Comparison of ENCODE assay signal across 8 mouse cellular contexts in genomic region chr19:47890489-47891130, GRCm38 (mm10). TPM values are rescaled to one million over a fixed set of nuclear protein-coding genes. Genes with fewer than 3 reads are reported as not detected.
A peak's percentile ranks its signal among the peaks of the same experiment; 100 is the strongest.
DNase-seq lines count a peak whose midpoint lies in the region; ATAC-seq and TF ChIP-seq lines count a peak whose summit lies in the region.
"Had no signal": no experiment of that assay in that cellular context is flagged by ENCODE, and none has a peak within 500 bp of the region (broad histone marks: within the 10 kb centered on the region; RNA-seq: fewer than 3 reads in every experiment).

No protein-coding gene starts in this region.

- no peak for TF ChIP-seq POLR2A in limb, embryonic 14.5 days (IDR thresholded peaks at IDR 0.05; ENCODE audit: borderline replicate concordance, extremely low read depth, insufficient read depth, insufficient read length)

- no peak overlapping the region for H3K4me2 ChIP-seq in midbrain, embryonic 11.5 days
- no peak overlapping the region for H3K4me2 ChIP-seq in midbrain, embryonic 16.5 days (ENCODE audit: low read length)
- H3K4me2 ChIP-seq in limb, embryonic 14.5 days (replicated peaks; ENCODE audit: low read depth, low read length, severe bottlenecking) = no peak overlapping the region
- H3K4me2 ChIP-seq in stomach, postnatal 0 days (replicated peaks; ENCODE audit: low read depth) = peak overlapping the region; percentile 41

- no peak for TF ChIP-seq EP300 in stomach, postnatal 0 days (optimal IDR thresholded peaks at IDR 0.05)

- no peak for ATAC-seq in midbrain, embryonic 11.5 days (ENCODE audit: low FRiP score)
- ATAC-seq in midbrain, embryonic 16.5 days = no peak
- no peak for ATAC-seq in limb, embryonic 14.5 days (ENCODE audit: low FRiP score, low read depth)
- ATAC-seq in stomach, postnatal 0 days (ENCODE audit: low FRiP score, low TSS enrichment) = no peak; the same call in 1 of the 2 replicates

- WGBS in midbrain, embryonic 11.5 days = 82% methylated on average over 10 of the region's 10 CpGs
- 74% methylated on average over 10 of the region's 10 CpGs for WGBS in midbrain, embryonic 16.5 days
- whole genome bisulfite sequencing in limb, embryonic 14.5 days = 44% methylated on average over 10 of the region's 10 CpGs
- WGBS in stomach, postnatal 0 days = 32% methylated on average over 10 of the region's 10 CpGs

- H3K9ac ChIP-seq in midbrain, embryonic 11.5 days (ENCODE audit: low read length) = no peak overlapping the region
- no peak overlapping the region for H3K9ac ChIP-seq in midbrain, embryonic 16.5 days (ENCODE audit: low read depth, low read length)
- no peak overlapping the region for H3K9ac ChIP-seq in limb, embryonic 14.5 days (ENCODE audit: low read depth, low read length, severe bottlenecking)
- H3K9ac ChIP-seq in stomach, postnatal 0 days (ENCODE audit: low read length) = no peak overlapping the region; the same call in 1 of the 2 replicates

- no peaks in the 10 kb centered on the region for H3K4me1 ChIP-seq in midbrain, embryonic 11.5 days (ENCODE audit: control insufficient read depth, insufficient read depth, low read length)
- H3K4me1 ChIP-seq in midbrain, embryonic 16.5 days (ENCODE audit: control insufficient read depth, insufficient read depth, low read length) = no peaks in the 10 kb centered on the region
- H3K4me1 ChIP-seq in limb, embryonic 14.5 days (ENCODE audit: control insufficient read depth, insufficient read depth, low read length) = peaks cover 31% of the 10 kb centered on the region
- H3K4me1 ChIP-seq in stomach, postnatal 0 days (replicated peaks; ENCODE audit: control insufficient read depth, insufficient read depth) = peaks cover 8% of the 10 kb centered on the region

- H3K27me3 ChIP-seq in midbrain, embryonic 11.5 days (ENCODE audit: control insufficient read depth, insufficient read depth, low read length) = no peaks in the 10 kb centered on the region
- H3K27me3 ChIP-seq in midbrain, embryonic 16.5 days (ENCODE audit: control insufficient read depth, insufficient read depth, low read depth, low read length) = no peaks in the 10 kb centered on the region
- H3K27me3 ChIP-seq in limb, embryonic 14.5 days (ENCODE audit: control insufficient read depth, insufficient read depth, low read length) = no peaks in the 10 kb centered on the region
- H3K27me3 ChIP-seq in stomach, postnatal 0 days (ENCODE audit: control insufficient read depth, insufficient read depth, low read length) = no peaks in the 10 kb centered on the region

- no peak overlapping the region for H3K4me3 ChIP-seq in midbrain, embryonic 11.5 days (ENCODE audit: low read depth, low read length)
- H3K4me3 ChIP-seq in midbrain, embryonic 16.5 days (ENCODE audit: low read depth, low read length) = no peak overlapping the region
- H3K4me3 ChIP-seq in limb, embryonic 14.5 days (replicated peaks; ENCODE audit: low read length) = no peak overlapping the region
- peak overlapping the region; percentile 17 for H3K4me3 ChIP-seq in stomach, postnatal 0 days (ENCODE audit: low read depth, low read length)

- peak; percentile 81 for DNase-seq in midbrain, embryonic 11.5 days (ENCODE audit: low spot score, missing footprints)
- peak; percentile 72 for DNase-seq in induced T-regulatory cell, adult 2 months (ENCODE audit: low read depth)
- DNase-seq in limb, embryonic 14.5 days (ENCODE audit: low spot score) = no peak
- DNase-seq in stomach, postnatal 0 days (ENCODE audit: low spot score) = no peak
- no peak for DNase-seq in gastrocnemius, adult 8-10 months (ENCODE audit: low spot score in 2 of 2)
- no peak for DNase-seq in cerebellum, adult 11 months
- DNase-seq: layer of hippocampus, adult 9-11 months had no signal

- no peaks in the 10 kb centered on the region for H3K9me3 ChIP-seq in midbrain, embryonic 11.5 days (ENCODE audit: control insufficient read depth, low read length)
- H3K9me3 ChIP-seq in midbrain, embryonic 16.5 days (replicated peaks; ENCODE audit: control insufficient read depth, low read length, poor library complexity, severe bottlenecking) = no peaks in the 10 kb centered on the region
- H3K9me3 ChIP-seq in limb, embryonic 14.5 days (ENCODE audit: control insufficient read depth, low read length) = no peaks in the 10 kb centered on the region
- no peaks in the 10 kb centered on the region for H3K9me3 ChIP-seq in stomach, postnatal 0 days (ENCODE audit: control insufficient read depth, low read length)

- H3K36me3 ChIP-seq in midbrain, embryonic 11.5 days (ENCODE audit: control insufficient read depth, insufficient read depth, low read length) = no peaks in the 10 kb centered on the region
- H3K36me3 ChIP-seq in midbrain, embryonic 16.5 days (ENCODE audit: control insufficient read depth, insufficient read depth, low read length) = no peaks in the 10 kb centered on the region
- peaks cover 29% of the 10 kb centered on the region for H3K36me3 ChIP-seq in limb, embryonic 14.5 days (ENCODE audit: control insufficient read depth, insufficient read depth, low read length)
- no peaks in the 10 kb centered on the region for H3K36me3 ChIP-seq in stomach, postnatal 0 days (ENCODE audit: control insufficient read depth, insufficient read depth, low read length)

- no peak for TF ChIP-seq CTCF in stomach, postnatal 0 days (IDR thresholded peaks at IDR 0.05; ENCODE audit: low read depth)

- H3K27ac ChIP-seq in midbrain, embryonic 11.5 days (ENCODE audit: low read depth, low read length) = no peak overlapping the region
- no peak overlapping the region for H3K27ac ChIP-seq in midbrain, embryonic 16.5 days (ENCODE audit: low read length)
- H3K27ac ChIP-seq in limb, embryonic 14.5 days (replicated peaks; ENCODE audit: low read depth, low read length) = peak overlapping the region; percentile 15; the same call in 1 of the 2 replicates
- H3K27ac ChIP-seq in stomach, postnatal 0 days (replicated peaks) = peak overlapping the region; percentile 78

RNA-seq across cellular contexts. Expression of gene Gsto2, which starts 25.3 kb away (rescaled TPM):
- polyA plus RNA-seq in midbrain, embryonic 11.5 days (2014; fragmentation: Nextera tagmentation; extraction: Ambion mirVana) = 1.4 and 1.8 TPM in 2 replicates
- 1.0 and 1.1 TPM in 2 replicates for polyA plus RNA-seq in midbrain, embryonic 16.5 days (2015; fragmentation: Nextera tagmentation; extraction: Ambion mirVana)
- polyA plus RNA-seq in limb, embryonic 14.5 days (2012; rRNA removed) = 1.2 and 1.6 TPM in 2 replicates
- 0.87 and 1.4 TPM in 2 replicates for polyA plus RNA-seq in limb, embryonic 14.5 days (2014; fragmentation: Nextera tagmentation; extraction: Ambion mirVana)
- 3.5 and 4.2 TPM in 2 replicates for polyA plus RNA-seq in stomach, postnatal 0 days (2015; fragmentation: Nextera tagmentation; extraction: Ambion mirVana)
- under 1 TPM; 0.34 to 0.58 (median 0.42) TPM for total RNA-seq in gastrocnemius, adult 8-10 months (2022)

RNA-seq across cellular contexts. Expression of gene Cfap43, which starts 28.5 kb away (rescaled TPM):
- 0.05 and 0.07 TPM in 2 replicates for polyA plus RNA-seq in midbrain, embryonic 11.5 days (2014; fragmentation: Nextera tagmentation; extraction: Ambion mirVana)
- 1.7 and 1.9 TPM in 2 replicates for polyA plus RNA-seq in midbrain, embryonic 16.5 days (2015; fragmentation: Nextera tagmentation; extraction: Ambion mirVana)
- polyA plus RNA-seq in limb, embryonic 14.5 days (2012; rRNA removed) = 0.05 and 0.08 TPM in 2 replicates
- 0.11 TPM in 2 replicates for polyA plus RNA-seq in limb, embryonic 14.5 days (2014; fragmentation: Nextera tagmentation; extraction: Ambion mirVana)
- polyA plus RNA-seq in stomach, postnatal 0 days (2015; fragmentation: Nextera tagmentation; extraction: Ambion mirVana) = 0.51 and 1.1 TPM in 2 replicates
- not detected for total RNA-seq in gastrocnemius, adult 8-10 months (2022)

RNA-seq across cellular contexts. Expression of gene Itprip, which starts 28.5 kb away (rescaled TPM):
- 11.8 and 13.2 TPM in 2 replicates for polyA plus RNA-seq in midbrain, embryonic 11.5 days (2014; fragmentation: Nextera tagmentation; extraction: Ambion mirVana)
- polyA plus RNA-seq in midbrain, embryonic 16.5 days (2015; fragmentation: Nextera tagmentation; extraction: Ambion mirVana) = 3.5 and 4.3 TPM in 2 replicates
- polyA plus RNA-seq in limb, embryonic 14.5 days (2012; rRNA removed) = 14.4 and 16.5 TPM in 2 replicates
- polyA plus RNA-seq in limb, embryonic 14.5 days (2014; fragmentation: Nextera tagmentation; extraction: Ambion mirVana) = 17.1 and 18.4 TPM in 2 replicates
- polyA plus RNA-seq in stomach, postnatal 0 days (2015; fragmentation: Nextera tagmentation; extraction: Ambion mirVana) = 7.9 and 9.0 TPM in 2 replicates
- total RNA-seq in gastrocnemius, adult 8-10 months (2022) = 1 to 10 TPM in 1 of 4 experiments, under 1 TPM in 3; 0.27 to 1.0 (median 0.48) TPM

RNA-seq across cellular contexts. Expression of gene Gsto1, which starts 35.8 kb away (rescaled TPM):
- polyA plus RNA-seq in midbrain, embryonic 11.5 days (2014; fragmentation: Nextera tagmentation; extraction: Ambion mirVana) = 78.9 and 81.1 TPM in 2 replicates
- polyA plus RNA-seq in midbrain, embryonic 16.5 days (2015; fragmentation: Nextera tagmentation; extraction: Ambion mirVana) = 150 and 155 TPM in 2 replicates
- polyA plus RNA-seq in limb, embryonic 14.5 days (2012; rRNA removed) = 71.3 and 79.9 TPM in 2 replicates
- 132 and 134 TPM in 2 replicates for polyA plus RNA-seq in limb, embryonic 14.5 days (2014; fragmentation: Nextera tagmentation; extraction: Ambion mirVana)
- polyA plus RNA-seq in stomach, postnatal 0 days (2015; fragmentation: Nextera tagmentation; extraction: Ambion mirVana) = 3,153 and 3,669 TPM in 2 replicates
- total RNA-seq in gastrocnemius, adult 8-10 months (2022) = 10 to 100 TPM; 50.1 to 55.4 (median 51.9) TPM

RNA-seq across cellular contexts. Expression of gene Cfap58, which starts 46.9 kb away (rescaled TPM):
- 0.14 and 0.20 TPM in 2 replicates for polyA plus RNA-seq in midbrain, embryonic 11.5 days (2014; fragmentation: Nextera tagmentation; extraction: Ambion mirVana)
- polyA plus RNA-seq in midbrain, embryonic 16.5 days (2015; fragmentation: Nextera tagmentation; extraction: Ambion mirVana) = 0.57 and 0.90 TPM in 2 replicates
- polyA plus RNA-seq in limb, embryonic 14.5 days (2012; rRNA removed) = 0.05 TPM in 1 of 2 replicates, not detected in the other
- polyA plus RNA-seq in limb, embryonic 14.5 days (2014; fragmentation: Nextera tagmentation; extraction: Ambion mirVana) = 0.07 TPM in 1 of 2 replicates, not detected in the other
- not detected in 2 replicates for polyA plus RNA-seq in stomach, postnatal 0 days (2015; fragmentation: Nextera tagmentation; extraction: Ambion mirVana)
- total RNA-seq in gastrocnemius, adult 8-10 months (2022) = not detected

Comparison
In these comparisons a context has a peak if more than half of its experiments do, and no peak if none do; other contexts are left out.
1. DNase-seq: peak in midbrain, embryonic 11.5 days (single experiment) and induced T-regulatory cell, adult 2 months (single experiment); none in limb, embryonic 14.5 days (single experiment), stomach, postnatal 0 days (single experiment), gastrocnemius, adult 8-10 months (0 of 2) and cerebellum, adult 11 months (single experiment).
2. H3K27ac ChIP-seq: peak in limb, embryonic 14.5 days (single experiment) and stomach, postnatal 0 days (single experiment); none in midbrain, embryonic 11.5 days (single experiment) and midbrain, embryonic 16.5 days (single experiment).